Mouse (Mus musculus): ENCODE measurements around the gene Hoxb7.

DNA sequence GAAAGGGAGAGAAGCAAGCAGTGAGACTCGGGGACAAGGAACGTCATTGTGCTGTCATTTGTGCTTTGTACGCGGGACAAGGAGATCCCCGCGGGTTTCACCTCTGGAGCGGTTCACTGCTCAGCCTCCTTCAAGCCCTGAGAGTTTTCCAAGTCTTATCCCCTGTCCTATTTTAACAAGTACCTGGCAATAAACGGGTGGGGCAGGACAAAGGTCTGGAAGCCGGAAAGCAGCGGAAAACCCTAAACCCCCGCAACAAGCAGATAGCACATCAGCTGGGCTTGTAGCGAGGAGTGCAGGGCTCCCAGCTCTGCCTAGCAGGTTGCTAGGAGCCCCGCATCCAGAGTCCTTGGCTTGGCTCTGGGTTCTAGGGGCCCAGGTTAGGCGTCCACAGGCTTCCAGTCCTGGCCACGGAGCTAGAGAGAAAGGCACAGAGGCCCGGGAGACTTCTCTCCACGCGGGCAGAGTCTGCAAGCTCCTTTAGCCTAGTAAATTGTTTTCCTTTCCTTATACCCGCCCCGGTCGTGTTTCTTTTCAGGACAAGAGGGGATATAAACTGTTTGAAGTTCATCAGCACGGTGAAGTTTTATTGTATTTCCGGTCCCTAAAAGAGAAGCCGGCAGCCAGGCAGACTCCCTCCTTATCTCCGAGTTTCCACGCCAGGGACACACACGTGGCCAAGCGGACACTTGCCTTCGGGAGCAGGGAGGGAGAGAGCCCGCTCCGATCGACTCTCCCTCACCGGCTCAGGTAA is 22.6 kb upstream of the Hoxb7 start:
- TF ChIP-seq CTCF (IDR thresholded peaks at IDR 0.05; ENCODE audit: low read depth) (no peak), EP300 (IDR thresholded peaks at IDR 0.05; ENCODE audit: low read depth) (no peak)
